Mouse (Mus musculus): Measurements from ENCODE around the gene Slc35f2. TPM values are rescaled to one million over a fixed set of nuclear protein-coding genes. Genes with fewer than 3 reads are reported as not detected.
A peak's percentile ranks its signal among the peaks of the same experiment; 100 is the strongest.

Gene Slc35f2
- polyA plus RNA-seq, 1 experiment: 0.67 TPM

DNA sequence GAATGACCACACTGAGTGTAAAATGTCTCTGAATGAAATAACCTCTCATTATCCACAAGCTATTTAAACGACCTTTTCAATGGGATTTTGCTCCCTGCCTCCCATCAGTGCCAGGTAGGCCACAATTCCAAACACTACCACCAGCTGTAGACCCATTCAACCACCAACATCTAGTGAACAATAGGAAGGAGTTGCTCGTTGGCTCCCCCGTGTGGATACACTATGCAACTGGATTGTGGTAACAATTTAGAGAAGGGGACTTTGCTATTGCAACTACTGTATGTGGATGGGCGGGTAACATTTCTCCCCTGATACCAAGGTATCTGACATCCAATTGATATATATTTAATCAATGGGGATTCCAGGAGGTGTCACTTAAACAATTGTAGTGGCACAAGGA, 47.4 kb downstream of the Slc35f2 start:
- peaks cover 5% of the 10 kb centered on the region for H3K27me3 ChIP-seq (replicated peaks)
- no peaks in the 10 kb centered on the region for H3K4me1 ChIP-seq
- no peak for TF ChIP-seq GATA1 (IDR thresholded peaks at IDR 0.05; ENCODE audit: borderline replicate concordance, low read length)
- no peak for TF ChIP-seq FLI1 (IDR thresholded peaks at IDR 0.05; ENCODE audit: low read length)
- H3K9me3 ChIP-seq: no peaks in the 10 kb centered on the region
- no peak overlapping the region for H3K4me3 ChIP-seq (replicated peaks)
- H3K36me3 ChIP-seq (replicated peaks; ENCODE audit: low read length): peaks cover 7% of the 10 kb centered on the region

DNA sequence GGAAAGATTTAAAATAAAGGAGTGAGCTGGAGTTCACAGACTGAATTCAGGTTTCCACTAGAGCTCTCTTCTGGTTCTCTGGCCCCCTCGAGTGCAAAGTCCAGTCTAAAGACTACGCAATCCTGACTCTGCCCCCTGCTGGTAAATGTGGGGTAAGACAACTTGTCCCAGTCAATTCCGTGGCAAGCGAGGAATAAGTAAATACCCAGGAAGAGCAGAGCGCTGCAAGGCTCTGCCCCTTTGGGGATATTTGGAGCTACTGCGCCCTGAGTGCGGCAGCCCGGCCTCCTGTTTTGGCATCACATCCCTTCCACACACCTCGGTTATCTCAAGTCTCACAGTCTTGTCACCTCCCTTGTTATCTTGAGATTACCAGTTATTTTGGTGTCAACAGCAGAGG, 54.0 kb downstream of the Slc35f2 start:
- Histone ChIP-seq H3K27me3 (replicated peaks) (peaks cover 25% of the 10 kb centered on the region), H3K4me1 (peaks cover 12% of the 10 kb centered on the region), H3K4me3 (replicated peaks) (no peak overlapping the region), H3K36me3 (replicated peaks; ENCODE audit: low read length) (no peaks in the 10 kb centered on the region), H3K9me3 (no peaks in the 10 kb centered on the region)
- no peak for TF ChIP-seq FLI1 (IDR thresholded peaks at IDR 0.05; ENCODE audit: low read length)
- no peak for TF ChIP-seq GATA1 (IDR thresholded peaks at IDR 0.05; ENCODE audit: borderline replicate concordance, low read length)

DNA sequence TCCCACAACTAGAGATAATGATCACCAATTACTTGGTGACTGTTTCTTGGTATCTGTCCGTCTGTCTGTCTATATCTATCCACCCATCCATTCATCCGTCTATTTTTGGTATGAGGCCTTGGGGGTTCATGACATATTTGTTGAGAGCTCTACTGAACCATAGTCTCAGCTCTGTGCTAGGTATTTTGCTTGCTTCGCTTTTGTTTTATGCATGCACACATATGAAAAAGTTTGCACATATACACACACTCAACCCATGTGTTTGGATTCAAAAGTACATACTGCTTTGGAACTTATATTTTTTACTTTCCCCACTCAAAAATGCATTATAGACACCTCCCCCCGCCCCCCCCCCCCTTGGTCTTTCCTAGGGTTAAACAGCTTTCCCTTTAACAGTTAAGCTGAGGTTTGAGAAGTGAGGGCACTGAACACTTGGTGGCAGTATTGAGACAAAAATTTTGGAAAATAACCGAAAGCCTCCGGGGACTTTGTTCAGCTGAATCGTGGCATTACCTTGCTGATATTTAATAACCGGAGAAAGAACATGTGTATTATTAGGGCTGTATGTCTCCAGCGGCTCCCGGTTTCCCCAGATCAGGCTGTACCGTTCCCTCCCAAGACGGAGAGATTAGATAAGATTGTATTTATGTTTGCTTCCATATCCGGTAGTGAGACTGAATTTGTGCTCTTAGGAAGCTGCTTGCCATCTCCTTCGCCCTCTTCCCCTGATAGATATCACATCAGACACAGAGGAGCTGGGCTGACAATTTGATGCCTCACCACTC, 57.9 kb downstream of the Slc35f2 start:
- Histone ChIP-seq H3K4me1 (peaks cover 17% of the 10 kb centered on the region), H3K27me3 (replicated peaks) (peaks cover 25% of the 10 kb centered on the region), H3K36me3 (replicated peaks; ENCODE audit: low read length) (no peaks in the 10 kb centered on the region), H3K9me3 (no peaks in the 10 kb centered on the region), H3K4me3 (replicated peaks) (peak overlapping the region; percentile 88)
- TF ChIP-seq FLI1 (IDR thresholded peaks at IDR 0.05; ENCODE audit: low read length) (no peak), GATA1 (IDR thresholded peaks at IDR 0.05; ENCODE audit: borderline replicate concordance, low read length) (no peak)

DNA sequence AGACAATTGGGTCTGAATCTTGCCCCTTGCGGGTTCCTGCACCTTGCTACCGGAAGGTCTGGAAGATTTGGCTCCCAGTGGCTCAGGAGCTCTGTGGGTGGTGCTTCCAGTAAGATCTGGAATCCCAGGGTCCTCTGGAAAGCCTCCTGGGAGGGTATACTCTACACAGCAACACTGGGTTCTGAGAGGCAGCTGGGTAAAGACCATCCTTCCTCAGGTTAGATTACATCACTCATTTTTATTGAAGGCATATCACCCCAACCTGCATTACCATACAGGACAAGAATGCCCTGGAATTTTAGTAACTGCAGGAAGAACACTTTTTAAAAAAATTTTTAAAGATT, 58.5 kb downstream of the Slc35f2 start:
- peaks cover 23% of the 10 kb centered on the region for H3K27me3 ChIP-seq (replicated peaks)
- H3K4me1 ChIP-seq: peaks cover 17% of the 10 kb centered on the region
- H3K36me3 ChIP-seq (replicated peaks; ENCODE audit: low read length): no peaks in the 10 kb centered on the region
- no peak for TF ChIP-seq GATA1 (IDR thresholded peaks at IDR 0.05; ENCODE audit: borderline replicate concordance, low read length)
- no peak for TF ChIP-seq FLI1 (IDR thresholded peaks at IDR 0.05; ENCODE audit: low read length)
- H3K4me3 ChIP-seq (replicated peaks): peak overlapping the region; percentile 88
- no peaks in the 10 kb centered on the region for H3K9me3 ChIP-seq

DNA sequence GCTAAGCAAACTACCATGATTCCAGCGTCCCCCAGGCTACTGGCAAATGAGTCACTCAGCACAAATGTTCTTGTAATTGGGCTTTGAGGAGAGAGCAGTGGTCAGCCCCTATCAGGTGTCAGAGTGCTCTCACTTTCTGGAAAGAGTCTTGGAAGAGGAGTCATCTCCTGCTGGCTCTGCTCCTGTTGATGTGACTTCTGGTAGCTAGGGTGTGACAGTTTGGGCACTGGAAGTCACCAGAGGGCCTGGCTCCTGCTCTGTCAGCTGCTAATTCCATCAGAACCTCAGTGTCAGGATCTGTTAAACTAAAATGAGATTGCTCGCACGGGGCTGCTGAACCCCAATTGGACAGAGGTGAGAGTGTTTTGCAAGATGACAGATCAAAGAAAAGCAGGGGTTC, 63.7 kb downstream of the Slc35f2 start:
- peaks cover 5% of the 10 kb centered on the region; the same call in 1 of the 2 replicates for H3K4me1 ChIP-seq

DNA sequence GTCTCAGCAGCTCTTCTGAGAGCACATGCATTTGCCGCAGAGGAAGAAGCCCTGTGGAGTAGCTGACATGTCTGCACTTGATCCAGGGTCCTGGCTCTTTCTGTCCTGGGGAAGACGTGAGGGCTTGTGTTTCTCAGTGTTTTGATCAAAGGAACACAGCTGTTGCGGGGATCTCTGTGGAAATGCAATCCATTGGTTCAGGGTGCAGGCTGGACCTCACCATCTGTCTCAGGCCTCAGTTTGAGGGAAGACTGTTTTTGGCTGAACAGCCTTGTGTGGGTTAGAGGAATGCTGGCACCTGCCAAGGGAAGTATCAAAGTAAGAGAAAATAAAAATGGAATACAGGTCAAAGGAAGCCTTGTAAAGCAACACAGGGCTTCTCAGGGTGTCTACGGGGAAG, 64.6 kb downstream of the Slc35f2 start:
- Histone ChIP-seq H3K9me3 (no peaks in the 10 kb centered on the region), H3K27me3 (replicated peaks) (peaks cover 9% of the 10 kb centered on the region), H3K4me3 (replicated peaks) (no peak overlapping the region), H3K36me3 (replicated peaks; ENCODE audit: low read length) (no peaks in the 10 kb centered on the region), H3K4me1 (peaks cover 5% of the 10 kb centered on the region; the same call in 1 of the 2 replicates)
- TF ChIP-seq FLI1 (IDR thresholded peaks at IDR 0.05; ENCODE audit: low read length) (no peak), GATA1 (IDR thresholded peaks at IDR 0.05; ENCODE audit: borderline replicate concordance, low read length) (no peak)

More for the DNA sequence above, 63.7 kb downstream of the Slc35f2 start:
- Histone ChIP-seq H3K9me3 (no peaks in the 10 kb centered on the region), H3K27me3 (replicated peaks) (peaks cover 9% of the 10 kb centered on the region), H3K4me3 (replicated peaks) (no peak overlapping the region), H3K36me3 (replicated peaks; ENCODE audit: low read length) (no peaks in the 10 kb centered on the region)
- no peak for TF ChIP-seq FLI1 (IDR thresholded peaks at IDR 0.05; ENCODE audit: low read length)
- TF ChIP-seq GATA1 (IDR thresholded peaks at IDR 0.05; ENCODE audit: borderline replicate concordance, low read length): no peak

DNA sequence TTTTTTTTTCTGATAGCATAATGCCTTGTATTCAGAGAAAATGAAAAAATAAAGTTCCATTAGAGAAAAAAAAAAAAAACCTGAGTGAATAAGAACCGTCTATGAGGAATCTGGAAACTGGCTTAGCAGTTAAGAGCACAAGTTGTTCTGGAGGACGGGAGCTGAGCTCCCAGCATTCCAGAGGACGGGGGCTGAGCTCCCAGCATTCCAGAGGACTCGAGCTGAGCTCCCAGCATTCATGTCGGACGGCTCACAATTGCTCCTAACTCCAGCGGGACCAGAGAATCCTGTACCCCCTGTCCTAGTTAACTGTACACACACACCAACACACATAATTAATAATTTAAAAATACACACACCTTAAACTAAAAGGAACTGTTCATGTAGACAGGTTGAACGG, 67.5 kb downstream of the Slc35f2 start:
- no peaks in the 10 kb centered on the region for H3K9me3 ChIP-seq
- no peaks in the 10 kb centered on the region for H3K4me1 ChIP-seq
- no peaks in the 10 kb centered on the region for H3K36me3 ChIP-seq (replicated peaks; ENCODE audit: low read length)
- H3K4me3 ChIP-seq (replicated peaks): no peak overlapping the region
- no peak for TF ChIP-seq FLI1 (IDR thresholded peaks at IDR 0.05; ENCODE audit: low read length)
- no peak for TF ChIP-seq GATA1 (IDR thresholded peaks at IDR 0.05; ENCODE audit: borderline replicate concordance, low read length)
- H3K27me3 ChIP-seq (replicated peaks): peaks cover 6% of the 10 kb centered on the region

DNA sequence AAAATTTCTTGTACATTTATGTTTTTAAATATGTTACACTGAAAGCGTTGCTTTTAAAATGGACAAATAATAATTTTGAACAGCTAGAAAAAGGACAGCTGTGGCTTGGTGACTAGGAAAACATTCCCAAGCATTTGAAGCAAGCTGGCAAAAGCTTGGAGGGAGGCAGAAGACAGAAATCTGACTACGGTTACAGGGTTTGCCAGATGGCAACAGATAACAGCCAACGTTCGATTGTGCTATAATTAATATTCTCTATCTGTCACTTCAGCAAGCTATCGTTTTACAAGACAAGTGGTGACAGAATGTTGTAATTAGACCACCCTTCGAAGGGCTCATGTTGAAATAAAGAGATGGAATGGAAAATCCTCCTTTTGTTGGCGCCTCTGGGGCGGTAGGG, 77.2 kb downstream of the Slc35f2 start:
- peaks cover 2% of the 10 kb centered on the region for H3K27me3 ChIP-seq (replicated peaks)
- H3K4me1 ChIP-seq: no peaks in the 10 kb centered on the region
- H3K36me3 ChIP-seq (replicated peaks; ENCODE audit: low read length): no peaks in the 10 kb centered on the region
- H3K9me3 ChIP-seq: no peaks in the 10 kb centered on the region
- H3K4me3 ChIP-seq (replicated peaks): no peak overlapping the region
- no peak for TF ChIP-seq GATA1 (IDR thresholded peaks at IDR 0.05; ENCODE audit: borderline replicate concordance, low read length)
- no peak for TF ChIP-seq FLI1 (IDR thresholded peaks at IDR 0.05; ENCODE audit: low read length)

DNA sequence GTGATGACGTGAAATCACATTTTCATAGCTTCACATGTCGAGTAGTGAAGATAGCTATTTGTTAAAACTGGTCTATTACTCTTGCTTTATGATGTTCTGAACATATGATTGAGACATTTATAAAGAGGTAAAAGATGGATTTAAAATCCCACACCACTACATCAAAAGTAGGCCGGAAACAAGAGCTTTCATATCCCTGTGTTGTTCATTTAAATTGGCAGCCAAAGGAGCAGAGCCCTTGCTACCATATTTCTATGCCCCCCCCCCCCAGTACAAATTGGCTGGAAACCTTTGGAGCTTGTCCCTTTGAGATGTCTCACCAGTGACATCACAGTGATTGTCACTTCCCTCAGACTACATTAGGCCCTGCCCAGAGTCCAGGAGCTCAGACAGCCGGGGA, 78.5 kb downstream of the Slc35f2 start, which contains the start of gene Sln:
Gene Sln (plus strand): TSS at position 301 of the 400 bp plus-strand sequence.
- Histone ChIP-seq H3K9me3 (no peaks in the 10 kb centered on the region), H3K4me1 (no peaks in the 10 kb centered on the region)
- no peak for TF ChIP-seq GATA1 (IDR thresholded peaks at IDR 0.05; ENCODE audit: borderline replicate concordance, low read length)
- TF ChIP-seq FLI1 (IDR thresholded peaks at IDR 0.05; ENCODE audit: low read length): no peak

DNA sequence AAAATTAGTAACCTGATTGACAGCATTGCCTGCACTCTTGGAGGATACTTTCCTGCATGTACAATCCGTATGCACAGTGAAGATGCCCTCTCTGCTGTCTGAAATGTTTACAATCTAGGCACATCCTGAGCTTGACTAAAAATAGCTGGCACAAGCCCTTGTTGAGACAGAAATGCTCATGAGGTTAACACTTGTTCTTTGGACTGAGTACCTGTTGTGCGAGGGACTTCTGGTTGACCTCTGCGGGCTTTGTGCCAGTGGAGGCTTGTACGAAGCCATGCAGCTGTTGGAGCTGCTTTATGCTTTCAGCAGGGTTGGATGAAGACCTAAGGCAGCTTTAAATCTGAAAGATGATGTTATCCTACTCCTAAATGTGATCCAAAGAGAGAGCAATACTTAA, 80.8 kb downstream of the Slc35f2 start:
- H3K4me3 ChIP-seq (replicated peaks): no peak overlapping the region
- H3K36me3 ChIP-seq (replicated peaks; ENCODE audit: low read length): no peaks in the 10 kb centered on the region
- no peaks in the 10 kb centered on the region for H3K4me1 ChIP-seq
- TF ChIP-seq GATA1 (IDR thresholded peaks at IDR 0.05; ENCODE audit: borderline replicate concordance, low read length) (no peak), FLI1 (IDR thresholded peaks at IDR 0.05; ENCODE audit: low read length) (no peak)
- H3K27me3 ChIP-seq (replicated peaks): peaks cover 6% of the 10 kb centered on the region
- no peaks in the 10 kb centered on the region for H3K9me3 ChIP-seq

More for the DNA sequence above, 78.5 kb downstream of the Slc35f2 start, which contains the start of gene Sln:
- H3K27me3 ChIP-seq (replicated peaks): peaks cover 2% of the 10 kb centered on the region
- H3K4me3 ChIP-seq (replicated peaks): no peak within 1 kb of the TSS
- no peaks in the 10 kb centered on the region for H3K36me3 ChIP-seq (replicated peaks; ENCODE audit: low read length)

Data from megakaryocyte, embryonic 14.5 days (primary cell).